Mouse (Mus musculus) heart, postnatal 4 days (tissue): ENCODE measurements around the gene Ppargc1a. TPM values are rescaled to one million over a fixed set of nuclear protein-coding genes. Genes with fewer than 3 reads are reported as not detected.

Experiments
- DNase-seq: peaks from one replicate; pipeline ENCODE4 v3.0.0; 2021
- total RNA-seq, 2 experiments: library from RNA; stranded (reverse); gene quantifications; 2 replicates each; pipeline ENCODE4 v1.2.3; 2021

Gene Ppargc1a
- total RNA-seq, 2 experiments from 2014 or later: 132 to 141 TPM

GRCm38 (mm10) chr5:51497910-51498517, 69.5 kb downstream of the Ppargc1a start:
- DNase-seq: no peak

- no peak for DNase-seq
Measured at GRCm38 (mm10) chr5:51495446-51495845, 72.1 kb downstream of the Ppargc1a start.

GRCm38 (mm10) chr5:51494358-51494876, 73.1 kb downstream of the Ppargc1a start:
- no peak for DNase-seq

- DNase-seq: no peak
Measured at GRCm38 (mm10) chr5:51483768-51484167, 83.8 kb downstream of the Ppargc1a start.

GRCm38 (mm10) chr5:51479859-51480258, 87.7 kb downstream of the Ppargc1a start:
- no peak for DNase-seq

GRCm38 (mm10) chr5:51479456-51479855, 88.1 kb downstream of the Ppargc1a start:
- DNase-seq: no peak

GRCm38 (mm10) chr5:51478319-51478994, 89.1 kb downstream of the Ppargc1a start:
- DNase-seq: no peak

GRCm38 (mm10) chr5:51477140-51477539, 90.4 kb downstream of the Ppargc1a start:
- DNase-seq: no peak

- DNase-seq: no peak
Measured at GRCm38 (mm10) chr5:51475034-51475541, 92.4 kb downstream of the Ppargc1a start.

- DNase-seq: no peak
Measured at GRCm38 (mm10) chr5:51471614-51472013, 95.9 kb downstream of the Ppargc1a start.

- no peak for DNase-seq
Measured at GRCm38 (mm10) chr5:51466036-51466435, 101.5 kb downstream of the Ppargc1a start.

GRCm38 (mm10) chr5:51452033-51452432, 115.5 kb downstream of the Ppargc1a start:
- DNase-seq: peak; percentile 56

- no peak for DNase-seq
Measured at GRCm38 (mm10) chr5:51447631-51448030, 119.9 kb downstream of the Ppargc1a start.

GRCm38 (mm10) chr5:51446299-51447090, 121.0 kb downstream of the Ppargc1a start:
- DNase-seq: no peak

GRCm38 (mm10) chr5:51445726-51446125, 121.8 kb downstream of the Ppargc1a start:
- no peak for DNase-seq

GRCm38 (mm10) chr5:51439773-51440172, 127.8 kb downstream of the Ppargc1a start:
- peak; percentile 33 for DNase-seq

GRCm38 (mm10) chr5:51433905-51434304, 133.6 kb downstream of the Ppargc1a start:
- no peak for DNase-seq

- no peak for DNase-seq
Measured at GRCm38 (mm10) chr5:51432532-51432931, 135.0 kb downstream of the Ppargc1a start.

- DNase-seq: no peak
Measured at GRCm38 (mm10) chr5:51432031-51432430, 135.5 kb downstream of the Ppargc1a start.

- no peak for DNase-seq
Measured at GRCm38 (mm10) chr5:51426406-51426805, 141.1 kb downstream of the Ppargc1a start.

- DNase-seq: no peak
Measured at GRCm38 (mm10) chr5:51416377-51416776, 151.1 kb downstream of the Ppargc1a start.

- no peak for DNase-seq
Measured at GRCm38 (mm10) chr5:51415456-51415855, 152.1 kb downstream of the Ppargc1a start.
